Mouse (Mus musculus) midbrain, embryonic 14.5 days (tissue): ENCODE results near the gene Stard3. TPM values are rescaled to one million over a fixed set of nuclear protein-coding genes. Genes with fewer than 3 reads are reported as not detected.

Experiments
- ATAC-seq: fragments of 200-750 bp; cut with Nextera tagmentation; 2 replicates; pipeline ENCODE4 v1.8.0; 2017; ENCODE audit warnings: moderate number of reproducible peaks, moderate library complexity; ENCODE audit not compliant: low FRiP score, low TSS enrichment
- DNase-seq: peaks from one replicate; pipeline ENCODE4 v3.0.0-alpha.2; 2015
- H3K27ac ChIP-seq: fragments of 300-500 bp; sonication (generic); replicated peaks from 2 replicates; pipeline ENCODE4 v1.5.1; 2014; ENCODE audit warnings: mild to moderate bottlenecking, low read depth, low read length, moderate library complexity
- H3K27me3 ChIP-seq: fragments of 300-500 bp; sonication (generic); 2 replicates; pipeline ENCODE4 v1.6.1; 2014; ENCODE audit warnings: low read length, control low read depth, mixed read lengths; ENCODE audit not compliant: control insufficient read depth, insufficient read depth
- H3K36me3 ChIP-seq: fragments of 300-500 bp; sonication (generic); 2 replicates; pipeline ENCODE4 v1.6.1; 2014; ENCODE audit warnings: low read length, control low read depth; ENCODE audit not compliant: control insufficient read depth, insufficient read depth
- H3K4me1 ChIP-seq: fragments of 300-500 bp; sonication (generic); 2 replicates; pipeline ENCODE4 v1.6.1; 2014; ENCODE audit warnings: mild to moderate bottlenecking, antibody characterized with exemption, low read length, control low read depth; ENCODE audit not compliant: control insufficient read depth, insufficient read depth
- H3K4me2 ChIP-seq: fragments of 300-500 bp; sonication (generic); 2 replicates; pipeline ENCODE4 v1.6.1; 2014; ENCODE audit warnings: mild to moderate bottlenecking, low read length, moderate library complexity
- H3K4me3 ChIP-seq: fragments of 300-500 bp; sonication (generic); replicated peaks from 2 replicates; pipeline ENCODE4 v1.5.1; 2014; ENCODE audit warnings: low read depth, low read length
- H3K9ac ChIP-seq: fragments of 300-500 bp; sonication (generic); replicated peaks from 2 replicates; pipeline ENCODE4 v1.6.1; 2014; ENCODE audit warnings: mild to moderate bottlenecking, low read length, moderate library complexity
- H3K9me3 ChIP-seq: fragments of 300-500 bp; sonication (generic); 2 replicates; pipeline ENCODE4 v1.6.1; 2016; ENCODE audit warnings: low read length, control low read depth, mixed read lengths; ENCODE audit not compliant: control insufficient read depth
- WGBS: fragments of 180-500 bp; shearing (Covaris S2); extraction: QIAGEN DNeasy Blood & Tissue Kit; methylation state at CpG from one replicate; pipeline ENCODE4 v1.1.7; 2014; 5-methylcytosine and 5-hydroxymethylcytosine counted together
- polyA plus RNA-seq: library from polyadenylated mRNA; unstranded; fragments of >200 nt; fragmentation: Nextera tagmentation; extraction: Ambion mirVana; gene quantifications from 2 replicates; pipeline ENCODE4 v1.2.1, GENCODE M21; 2014

The Stard3 gene
- polyA plus RNA-seq, 1 experiment from 2014 or later: 36.0 TPM

DNA sequence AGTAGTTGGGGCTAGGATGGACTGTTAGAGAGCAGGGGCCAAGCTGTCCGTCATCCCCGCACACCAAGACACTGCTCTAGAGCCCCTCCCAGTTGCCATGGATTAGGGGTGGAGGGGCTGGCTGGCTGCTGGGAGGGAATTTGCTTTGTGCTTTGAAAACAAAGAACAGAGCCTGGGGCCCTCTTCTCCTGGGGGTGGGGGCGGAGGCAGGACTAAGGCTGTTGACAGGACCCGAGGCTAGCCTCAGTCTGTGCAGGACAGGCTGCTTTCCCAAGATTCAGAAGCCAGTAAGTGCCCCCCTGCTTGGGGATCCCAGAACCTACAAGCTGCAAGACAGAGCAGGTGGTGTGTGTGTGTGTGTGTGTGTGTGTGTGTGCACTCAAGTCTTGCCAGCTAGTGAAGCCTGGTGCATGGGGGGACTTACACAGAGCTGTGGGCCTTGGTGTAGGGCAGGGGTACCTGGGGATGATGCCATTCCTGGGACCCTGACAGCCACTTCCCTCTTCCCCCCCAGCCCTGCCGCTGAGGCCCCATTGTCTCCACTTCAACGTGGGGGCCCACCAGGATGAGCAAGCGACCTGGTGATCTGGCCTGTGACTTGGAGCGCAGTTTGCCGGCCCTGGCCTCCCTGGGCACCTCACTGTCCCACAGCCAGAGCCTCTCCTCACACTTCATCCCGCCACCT lies 13.5 kb downstream of the Stard3 start:
- Histone ChIP-seq H3K4me3 (no peak overlapping the region), H3K4me2 (peak overlapping the region; percentile 25), H3K9me3 (no peaks in the 10 kb centered on the region), H3K36me3 (peaks cover 21% of the 10 kb centered on the region), H3K27me3 (no peaks in the 10 kb centered on the region), H3K9ac (0 out of 2 replicates have a peak overlapping the region, but pooled peaks have one; percentile 12), H3K4me1 (peaks cover 14% of the 10 kb centered on the region), H3K27ac (peak overlapping the region; percentile 46)
- peak; percentile 63 for ATAC-seq
- peak; percentile 66 for DNase-seq
- WGBS: 15% methylated on average over 10 of the region's 10 CpGs

DNA sequence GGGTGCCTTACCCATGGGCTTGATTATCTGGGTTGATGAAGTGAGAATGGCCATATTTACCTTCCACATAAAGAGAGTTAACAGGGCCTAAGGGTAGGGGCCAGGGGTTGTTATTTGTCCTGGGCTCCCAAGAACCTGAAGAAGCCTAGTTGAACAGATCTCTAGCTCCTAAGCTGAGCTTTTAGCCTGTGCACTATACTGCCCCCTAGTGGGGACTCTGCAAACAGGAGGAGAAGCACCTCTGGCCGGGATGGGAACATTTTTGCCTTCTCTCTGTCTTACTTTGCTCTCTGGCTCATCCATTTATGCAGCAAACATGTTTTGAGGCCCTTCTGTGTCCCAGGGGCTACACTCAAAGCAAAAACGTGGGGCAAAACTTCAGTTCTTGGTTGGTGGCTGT lies 14.2 kb downstream of the Stard3 start:
- Histone ChIP-seq H3K9ac (no peak overlapping the region), H3K27ac (no peak overlapping the region), H3K4me3 (no peak overlapping the region)

DNA sequence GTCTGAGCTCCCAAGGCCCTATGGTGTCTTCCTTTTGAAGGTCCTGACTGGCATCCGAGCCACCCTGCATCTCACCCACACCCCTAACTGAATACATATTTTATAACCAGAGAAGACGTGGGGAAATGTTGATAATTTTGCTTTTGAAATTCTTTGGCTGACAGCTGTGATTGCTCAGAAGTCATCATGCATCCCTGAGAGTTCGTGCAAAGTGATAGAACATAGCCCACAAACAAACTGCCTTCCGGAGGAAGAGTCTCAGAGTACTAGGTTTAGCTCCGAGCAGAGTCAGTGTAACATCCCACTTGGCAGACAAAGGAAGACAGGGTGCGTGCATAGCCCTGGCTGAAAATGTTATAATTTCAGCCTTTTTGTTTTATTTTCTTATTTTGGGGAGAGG lies 15.1 kb downstream of the Stard3 start:
- no peaks in the 10 kb centered on the region for H3K9me3 ChIP-seq
- ATAC-seq: no peak
- H3K27me3 ChIP-seq: no peaks in the 10 kb centered on the region
- no peak overlapping the region for H3K4me2 ChIP-seq
- no peak overlapping the region for H3K27ac ChIP-seq
- WGBS: 93% methylated on average over 6 of the region's 6 CpGs
- H3K4me1 ChIP-seq: peaks cover 14% of the 10 kb centered on the region
- no peak for DNase-seq
- no peak overlapping the region for H3K4me3 ChIP-seq
- no peak overlapping the region for H3K9ac ChIP-seq
- H3K36me3 ChIP-seq: peaks cover 37% of the 10 kb centered on the region

More for the DNA sequence above, 14.2 kb downstream of the Stard3 start:
- H3K27me3 ChIP-seq: no peaks in the 10 kb centered on the region
- DNase-seq: peak; percentile 86
- peak overlapping the region; percentile 25; the same call in 1 of the 2 replicates for H3K4me2 ChIP-seq
- no peak for ATAC-seq
- H3K36me3 ChIP-seq: peaks cover 28% of the 10 kb centered on the region
- WGBS: 6% methylated on average over 2 of the region's 2 CpGs
- peaks cover 14% of the 10 kb centered on the region for H3K4me1 ChIP-seq
- H3K9me3 ChIP-seq: no peaks in the 10 kb centered on the region

GRCm38 (mm10) chr11:98374266-98374665 lies 16.1 kb downstream of the Stard3 start:
- Histone ChIP-seq H3K27ac (no peak overlapping the region), H3K9ac (no peak overlapping the region), H3K4me3 (no peak overlapping the region), H3K4me2 (no peak overlapping the region), H3K9me3 (no peaks in the 10 kb centered on the region), H3K4me1 (peaks cover 14% of the 10 kb centered on the region), H3K27me3 (no peaks in the 10 kb centered on the region), H3K36me3 (peaks cover 47% of the 10 kb centered on the region)
- WGBS: 81% methylated on average over 8 of the region's 8 CpGs
- no peak for DNase-seq
- ATAC-seq: no peak

DNA sequence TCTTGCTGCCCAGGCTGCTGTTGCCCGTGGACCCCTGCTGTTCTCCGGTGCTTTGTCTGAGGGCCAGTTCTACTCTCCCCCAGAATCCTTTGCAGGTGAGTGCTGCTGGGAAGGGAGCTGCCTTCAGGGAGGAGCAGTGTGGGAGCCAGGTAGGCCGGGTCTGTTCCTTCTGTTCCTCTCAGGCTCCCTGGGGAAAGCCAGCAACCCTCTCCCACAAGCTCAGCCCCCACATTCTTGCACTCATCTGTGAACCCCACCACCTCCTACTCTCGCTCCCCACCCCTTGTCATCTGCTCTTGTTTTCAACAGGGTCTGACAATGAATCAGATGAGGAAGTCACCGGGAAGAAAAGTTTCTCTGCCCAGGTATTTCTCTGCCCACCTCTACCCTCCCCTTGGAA lies 18.6 kb downstream of the Stard3 start:
- H3K27me3 ChIP-seq: no peaks in the 10 kb centered on the region
- WGBS: 74% methylated on average over 5 of the region's 5 CpGs
- H3K9ac ChIP-seq: no peak overlapping the region
- H3K4me2 ChIP-seq: no peak overlapping the region
- peaks cover 3% of the 10 kb centered on the region for H3K4me1 ChIP-seq
- H3K27ac ChIP-seq: no peak overlapping the region
- H3K9me3 ChIP-seq: no peaks in the 10 kb centered on the region
- H3K4me3 ChIP-seq: no peak overlapping the region
- H3K36me3 ChIP-seq: peaks cover 64% of the 10 kb centered on the region
- ATAC-seq: no peak
- DNase-seq: no peak

GRCm38 (mm10) chr11:98377787-98378186 lies 19.6 kb downstream of the Stard3 start:
- H3K9me3 ChIP-seq: no peaks in the 10 kb centered on the region
- no peak overlapping the region for H3K9ac ChIP-seq
- H3K4me2 ChIP-seq: no peak overlapping the region
- H3K4me1 ChIP-seq: no peaks in the 10 kb centered on the region
- H3K27ac ChIP-seq: no peak overlapping the region
- H3K27me3 ChIP-seq: no peaks in the 10 kb centered on the region
- ATAC-seq (no peak), DNase-seq (no peak)
- H3K36me3 ChIP-seq: peaks cover 64% of the 10 kb centered on the region
- H3K4me3 ChIP-seq: no peak overlapping the region
- WGBS: 89% methylated on average over 11 of the region's 11 CpGs

- peaks cover 64% of the 10 kb centered on the region for H3K36me3 ChIP-seq
- no peaks in the 10 kb centered on the region for H3K9me3 ChIP-seq
- no peak overlapping the region for H3K9ac ChIP-seq
- no peak overlapping the region for H3K27ac ChIP-seq
- no peaks in the 10 kb centered on the region for H3K4me1 ChIP-seq
- 91% methylated on average over 7 of the region's 7 CpGs for WGBS
- no peak for DNase-seq
- no peak for ATAC-seq
- H3K27me3 ChIP-seq: no peaks in the 10 kb centered on the region
- H3K4me3 ChIP-seq: no peak overlapping the region
- H3K4me2 ChIP-seq: no peak overlapping the region
These were observed 21.2 kb downstream of the Stard3 start for GRCm38 (mm10) chr11:98379379-98379778.

GRCm38 (mm10) chr11:98380106-98380505 lies 21.9 kb downstream of the Stard3 start:
- ATAC-seq (no peak), DNase-seq (peak; percentile 53)
- Histone ChIP-seq H3K4me1 (no peaks in the 10 kb centered on the region), H3K27me3 (no peaks in the 10 kb centered on the region), H3K9ac (no peak overlapping the region), H3K27ac (no peak overlapping the region), H3K4me2 (no peak overlapping the region), H3K9me3 (no peaks in the 10 kb centered on the region), H3K4me3 (no peak overlapping the region), H3K36me3 (peaks cover 58% of the 10 kb centered on the region)
- WGBS: 83% methylated on average over 6 of the region's 6 CpGs

GRCm38 (mm10) chr11:98381651-98382050 lies 23.5 kb downstream of the Stard3 start:
- Histone ChIP-seq H3K9me3 (no peaks in the 10 kb centered on the region), H3K4me3 (no peak overlapping the region), H3K36me3 (peaks cover 43% of the 10 kb centered on the region), H3K4me2 (no peak overlapping the region), H3K9ac (no peak overlapping the region), H3K27ac (no peak overlapping the region), H3K27me3 (peaks cover 3% of the 10 kb centered on the region; the same call in 1 of the 2 replicates), H3K4me1 (no peaks in the 10 kb centered on the region)
- WGBS: 96% methylated on average over 2 of the region's 2 CpGs
- DNase-seq: no peak
- ATAC-seq: no peak
